Mouse (Mus musculus): ENCODE measurements around the gene Ccn1. TPM values are rescaled to one million over a fixed set of nuclear protein-coding genes. Genes with fewer than 3 reads are reported as not detected.

Ccn1 gene
- polyA plus RNA-seq, 1 experiment from 2014 or later, result 62.1 TPM

DNA sequence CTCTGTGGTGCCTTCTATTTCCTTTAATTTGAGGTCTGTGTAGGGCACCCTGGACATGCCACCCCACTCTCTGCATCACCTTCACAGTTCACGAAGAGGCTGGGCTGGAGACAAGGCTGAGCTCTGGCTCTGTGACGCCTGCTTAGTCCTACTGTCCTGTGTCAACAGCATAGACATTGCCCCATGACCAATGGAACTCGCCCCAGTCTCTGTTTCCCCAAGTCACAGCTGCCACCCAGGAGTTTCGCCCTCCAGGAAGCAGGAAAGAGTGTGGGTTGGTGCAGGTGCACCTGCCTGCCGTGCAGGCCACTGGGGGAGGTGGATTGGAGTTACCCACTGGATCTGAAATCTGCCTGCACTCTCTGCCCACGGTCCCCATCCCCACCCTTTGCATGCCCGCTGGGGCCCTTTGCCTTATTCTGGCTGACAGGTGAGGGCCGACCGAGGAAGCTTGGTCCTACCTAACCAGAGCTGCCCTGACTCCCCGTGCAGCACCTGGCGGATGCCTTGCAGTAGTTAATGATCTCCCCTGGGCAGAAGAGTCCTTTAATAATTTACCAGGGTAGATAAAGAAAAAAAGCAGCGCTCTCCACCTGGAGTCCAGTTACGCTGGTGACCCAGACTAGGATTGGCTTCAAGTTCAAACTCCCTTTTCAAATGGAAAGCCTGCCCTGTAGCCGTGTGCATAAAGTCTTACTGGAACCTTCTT, 15.6 kb downstream of the Ccn1 start:
- no peak for ATAC-seq (ENCODE audit: extremely low read depth, insufficient number of reproducible peaks, low FRiP score, low TSS enrichment)
- no peak overlapping the region for H3K27ac ChIP-seq (replicated peaks)

DNA sequence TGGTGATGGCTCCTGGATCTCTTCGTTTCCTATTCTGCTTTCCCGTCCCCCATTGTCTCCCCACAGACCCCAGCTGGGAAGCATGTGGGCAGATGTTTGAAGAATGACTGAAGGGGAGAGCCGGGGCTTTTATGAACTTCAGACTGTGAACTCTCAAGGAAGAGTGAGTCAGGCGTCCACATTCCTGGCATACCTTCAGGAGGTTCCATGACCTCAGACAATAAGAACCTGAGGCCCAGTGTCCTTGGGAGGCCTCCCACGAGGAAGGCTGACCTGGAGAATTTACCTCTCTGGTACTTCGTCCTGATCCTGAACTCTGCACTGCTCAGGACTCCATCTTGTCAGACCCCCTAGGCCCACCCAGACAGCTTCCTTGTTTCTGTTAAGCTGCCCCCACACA, 16.9 kb downstream of the Ccn1 start:
- Histone ChIP-seq H3K9ac (no peak overlapping the region), H3K27me3 (replicated peaks) (peaks cover 13% of the 10 kb centered on the region), H3K27ac (replicated peaks) (no peak overlapping the region), H3K4me3 (no peak overlapping the region), H3K4me1 (peaks cover 21% of the 10 kb centered on the region), H3K4me2 (no peak overlapping the region), H3K36me3 (no peaks in the 10 kb centered on the region), H3K9me3 (no peaks in the 10 kb centered on the region)
- 16% methylated on average over 6 of the region's 6 CpGs for WGBS
- no peak for ATAC-seq (ENCODE audit: extremely low read depth, insufficient number of reproducible peaks, low FRiP score, low TSS enrichment)

More for the DNA sequence above, 15.6 kb downstream of the Ccn1 start:
- H3K4me3 ChIP-seq, result no peak overlapping the region
- H3K4me2 ChIP-seq, result no peak overlapping the region
- H3K36me3 ChIP-seq, result no peaks in the 10 kb centered on the region
- no peaks in the 10 kb centered on the region for H3K9me3 ChIP-seq
- H3K27me3 ChIP-seq (replicated peaks), result peaks cover 15% of the 10 kb centered on the region
- H3K4me1 ChIP-seq, result peaks cover 18% of the 10 kb centered on the region
- 81% methylated on average over 14 of the region's 14 CpGs for WGBS
- no peak overlapping the region for H3K9ac ChIP-seq

- WGBS, result 63% methylated on average over 5 of the region's 5 CpGs
- Histone ChIP-seq H3K27me3 (replicated peaks) (no peaks in the 10 kb centered on the region), H3K36me3 (no peaks in the 10 kb centered on the region), H3K27ac (replicated peaks) (no peak overlapping the region), H3K4me3 (no peak overlapping the region), H3K4me2 (no peak overlapping the region), H3K9me3 (no peaks in the 10 kb centered on the region), H3K9ac (no peak overlapping the region), H3K4me1 (peaks cover 29% of the 10 kb centered on the region)
- ATAC-seq (ENCODE audit: extremely low read depth, insufficient number of reproducible peaks, low FRiP score, low TSS enrichment), result no peak
Observed at GRCm38 (mm10) chr3:145628643-145629042, 21.1 kb downstream of the Ccn1 start.

- Histone ChIP-seq H3K9me3 (no peaks in the 10 kb centered on the region), H3K9ac (no peak overlapping the region), H3K36me3 (no peaks in the 10 kb centered on the region), H3K4me1 (peaks cover 24% of the 10 kb centered on the region), H3K4me2 (no peak overlapping the region), H3K27me3 (replicated peaks) (no peaks in the 10 kb centered on the region), H3K4me3 (no peak overlapping the region), H3K27ac (replicated peaks) (no peak overlapping the region)
- ATAC-seq (ENCODE audit: extremely low read depth, insufficient number of reproducible peaks, low FRiP score, low TSS enrichment), result no peak
- 75% methylated on average over 3 of the region's 3 CpGs for WGBS
Observed at GRCm38 (mm10) chr3:145627830-145628229, 22.0 kb downstream of the Ccn1 start.

- Histone ChIP-seq H3K36me3 (no peaks in the 10 kb centered on the region), H3K4me3 (no peak overlapping the region), H3K4me1 (peaks cover 27% of the 10 kb centered on the region), H3K9ac (no peak overlapping the region), H3K4me2 (no peak overlapping the region), H3K27ac (replicated peaks) (no peak overlapping the region), H3K9me3 (no peaks in the 10 kb centered on the region), H3K27me3 (replicated peaks) (no peaks in the 10 kb centered on the region)
- 80% methylated on average over 1 of the region's 1 CpGs for WGBS
- no peak for ATAC-seq (ENCODE audit: extremely low read depth, insufficient number of reproducible peaks, low FRiP score, low TSS enrichment)
Observed at GRCm38 (mm10) chr3:145626063-145626462, 23.7 kb downstream of the Ccn1 start.

- ATAC-seq (ENCODE audit: extremely low read depth, insufficient number of reproducible peaks, low FRiP score, low TSS enrichment), result no peak
- Histone ChIP-seq H3K4me2 (no peak overlapping the region), H3K36me3 (no peaks in the 10 kb centered on the region), H3K4me1 (peaks cover 27% of the 10 kb centered on the region), H3K27me3 (replicated peaks) (no peaks in the 10 kb centered on the region), H3K9me3 (no peaks in the 10 kb centered on the region), H3K27ac (replicated peaks) (no peak overlapping the region), H3K4me3 (no peak overlapping the region), H3K9ac (no peak overlapping the region)
- WGBS, result 59% methylated on average over 9 of the region's 9 CpGs
Observed at GRCm38 (mm10) chr3:145625546-145625945, 24.2 kb downstream of the Ccn1 start.

DNA sequence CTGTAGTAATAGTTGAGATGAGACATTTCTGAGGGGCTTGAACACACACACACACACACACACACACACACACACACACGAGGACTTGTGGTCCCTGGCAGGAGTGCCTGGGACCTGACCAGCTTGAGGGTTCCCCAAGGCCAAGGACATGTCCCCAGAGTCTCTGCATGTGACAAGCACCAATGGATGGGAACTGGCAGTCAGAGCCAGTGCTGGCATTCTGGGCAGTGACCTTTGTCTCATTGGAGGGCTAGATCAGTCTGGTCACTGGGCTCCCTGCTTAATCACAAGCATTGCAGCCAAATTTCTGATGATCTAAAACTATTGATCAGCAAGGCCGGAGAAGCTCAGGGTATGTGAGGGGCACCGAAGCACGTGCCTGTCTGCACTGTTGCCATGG, 25.0 kb downstream of the Ccn1 start:
- 85% methylated on average over 4 of the region's 4 CpGs for WGBS
- Histone ChIP-seq H3K27me3 (replicated peaks) (no peaks in the 10 kb centered on the region), H3K9ac (no peak overlapping the region), H3K36me3 (no peaks in the 10 kb centered on the region), H3K27ac (replicated peaks) (no peak overlapping the region), H3K4me3 (no peak overlapping the region), H3K4me1 (peaks cover 27% of the 10 kb centered on the region), H3K4me2 (no peak overlapping the region), H3K9me3 (no peaks in the 10 kb centered on the region)
- ATAC-seq (ENCODE audit: extremely low read depth, insufficient number of reproducible peaks, low FRiP score, low TSS enrichment), result no peak

DNA sequence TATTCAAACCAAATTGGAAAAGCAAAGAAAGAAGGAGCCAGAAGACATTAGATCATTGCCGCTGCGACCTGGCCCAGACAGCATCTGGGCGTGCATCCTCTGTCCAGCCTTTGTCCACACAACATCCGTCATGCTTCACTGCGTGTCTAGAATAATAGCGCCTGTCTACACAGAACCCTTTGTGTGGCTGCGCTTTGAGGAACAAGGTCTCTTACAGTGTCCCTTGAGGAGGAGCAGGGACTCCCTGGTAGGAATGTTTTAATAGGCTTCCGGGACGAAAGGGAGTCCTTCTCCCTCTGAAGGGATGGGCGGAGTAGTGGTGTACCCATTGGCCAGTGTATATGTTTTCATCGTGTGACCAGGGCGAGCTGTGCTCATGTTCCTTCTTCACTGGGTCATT, 26.7 kb downstream of the Ccn1 start:
- Histone ChIP-seq H3K4me2 (no peak overlapping the region), H3K4me1 (peaks cover 24% of the 10 kb centered on the region), H3K9ac (no peak overlapping the region), H3K36me3 (no peaks in the 10 kb centered on the region), H3K27ac (replicated peaks) (no peak overlapping the region), H3K9me3 (no peaks in the 10 kb centered on the region), H3K27me3 (replicated peaks) (no peaks in the 10 kb centered on the region), H3K4me3 (no peak overlapping the region)
- 80% methylated on average over 12 of the region's 12 CpGs for WGBS
- no peak for ATAC-seq (ENCODE audit: extremely low read depth, insufficient number of reproducible peaks, low FRiP score, low TSS enrichment)

DNA sequence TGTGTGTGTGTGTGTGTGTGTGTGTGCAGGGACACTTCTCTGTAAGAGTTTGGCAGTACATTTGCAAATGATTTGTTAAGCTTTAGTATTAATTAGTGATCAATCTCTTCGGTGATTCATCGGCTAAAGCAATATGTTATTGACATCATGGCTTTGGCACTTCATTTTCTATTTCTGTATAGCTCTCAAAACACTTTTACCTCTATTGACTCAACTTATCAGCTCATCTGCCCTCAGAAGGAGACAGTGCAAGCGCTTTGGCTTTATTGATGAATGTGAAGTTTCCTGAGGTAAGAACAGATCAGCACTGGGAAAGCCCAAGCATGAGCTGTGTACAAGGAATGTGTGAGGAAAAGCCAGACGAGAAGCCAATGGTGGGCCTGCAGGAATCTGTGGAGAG, 28.6 kb downstream of the Ccn1 start:
- no peaks in the 10 kb centered on the region for H3K9me3 ChIP-seq
- ATAC-seq (ENCODE audit: extremely low read depth, insufficient number of reproducible peaks, low FRiP score, low TSS enrichment), result no peak
- H3K27me3 ChIP-seq (replicated peaks), result no peaks in the 10 kb centered on the region
- H3K9ac ChIP-seq, result no peak overlapping the region
- WGBS, result 74% methylated on average over 4 of the region's 4 CpGs
- H3K4me2 ChIP-seq, result no peak overlapping the region
- no peak overlapping the region for H3K27ac ChIP-seq (replicated peaks)
- peaks cover 26% of the 10 kb centered on the region for H3K4me1 ChIP-seq
- H3K36me3 ChIP-seq, result no peaks in the 10 kb centered on the region
- H3K4me3 ChIP-seq, result no peak overlapping the region

- WGBS, result 90% methylated on average over 17 of the region's 17 CpGs
- Histone ChIP-seq H3K36me3 (no peaks in the 10 kb centered on the region), H3K4me2 (no peak overlapping the region), H3K27ac (replicated peaks) (no peak overlapping the region), H3K4me1 (peaks cover 30% of the 10 kb centered on the region), H3K4me3 (no peak overlapping the region), H3K9me3 (no peaks in the 10 kb centered on the region), H3K9ac (no peak overlapping the region), H3K27me3 (replicated peaks) (no peaks in the 10 kb centered on the region)
- no peak for ATAC-seq (ENCODE audit: extremely low read depth, insufficient number of reproducible peaks, low FRiP score, low TSS enrichment)
Observed at GRCm38 (mm10) chr3:145619621-145620365, 30.0 kb downstream of the Ccn1 start.

- Histone ChIP-seq H3K9me3 (no peaks in the 10 kb centered on the region), H3K27me3 (replicated peaks) (no peaks in the 10 kb centered on the region), H3K36me3 (no peaks in the 10 kb centered on the region), H3K4me3 (no peak overlapping the region), H3K9ac (no peak overlapping the region), H3K27ac (replicated peaks) (no peak overlapping the region), H3K4me2 (no peak overlapping the region), H3K4me1 (peaks cover 30% of the 10 kb centered on the region)
- ATAC-seq (ENCODE audit: extremely low read depth, insufficient number of reproducible peaks, low FRiP score, low TSS enrichment), result no peak
- WGBS, result 53% methylated on average over 9 of the region's 9 CpGs
Observed at GRCm38 (mm10) chr3:145618299-145618698, 31.5 kb downstream of the Ccn1 start.

All from heart, embryonic 13.5 days (tissue).